ENCODE assay signal across 21 mouse cellular contexts in genomic region chr2:84537957-84538356, GRCm38 (mm10).
"Had no signal": no experiment of that assay in that cellular context is flagged by ENCODE, and none has a peak within 500 bp of the region (broad histone marks: within the 10 kb centered on the region; RNA-seq: fewer than 3 reads in every experiment).

No protein-coding gene starts in this region.

- H3K36me3 ChIP-seq: limb, embryonic 12.5 days; limb, embryonic 15.5 days; midbrain, embryonic 10.5 days; midbrain, embryonic 13.5 days; neural tube, embryonic 13.5 days had no signal

- H3K4me2 ChIP-seq: limb, embryonic 12.5 days; limb, embryonic 15.5 days; liver, embryonic 11.5 days; lung, embryonic 14.5 days; midbrain, embryonic 13.5 days; neural tube, embryonic 13.5 days had no signal

- H3K4me3 ChIP-seq: layer of hippocampus, adult 2 months; limb, embryonic 12.5 days; limb, embryonic 15.5 days; megakaryocyte, embryonic 14.5 days; midbrain, embryonic 10.5 days; midbrain, embryonic 13.5 days; neural tube, embryonic 13.5 days had no signal

- H3K4me1 ChIP-seq: limb, embryonic 12.5 days; limb, embryonic 15.5 days; midbrain, embryonic 10.5 days; midbrain, embryonic 13.5 days; neural tube, embryonic 13.5 days had no signal

- H3K27me3 ChIP-seq: limb, embryonic 12.5 days; limb, embryonic 15.5 days; megakaryocyte, embryonic 14.5 days; midbrain, embryonic 13.5 days; neural tube, embryonic 13.5 days had no signal

- ATAC-seq: liver, postnatal 0 days; lung, postnatal 0 days; midbrain, embryonic 13.5 days had no signal

- H3K9ac ChIP-seq: limb, embryonic 12.5 days; limb, embryonic 15.5 days; liver, embryonic 14.5 days; liver, postnatal 0 days; lung, embryonic 14.5 days; midbrain, embryonic 13.5 days; neural tube, embryonic 13.5 days had no signal

- H3K9me3 ChIP-seq: limb, embryonic 12.5 days; limb, embryonic 15.5 days; megakaryocyte, embryonic 14.5 days; midbrain, embryonic 10.5 days; midbrain, embryonic 13.5 days; neural tube, embryonic 13.5 days had no signal

- H3K27ac ChIP-seq: kidney, postnatal 0 days; layer of hippocampus, adult 2 months; limb, embryonic 12.5 days; limb, embryonic 15.5 days; liver, embryonic 14.5 days; macrophage; midbrain, embryonic 10.5 days; midbrain, embryonic 13.5 days; neural tube, embryonic 13.5 days had no signal

- DNase-seq: kidney, adult 2 months; kidney, postnatal 25 days; layer of hippocampus, adult 9-11 months; left cerebral cortex, postnatal 4 days; liver, postnatal 0 days; lung, embryonic 14.5 days; thymus, adult 2 months; thymus, postnatal 14 days; thymus, postnatal 4 days had no signal
